Mouse (Mus musculus): ENCODE data around the gene Nf2. TPM values are rescaled to one million over a fixed set of nuclear protein-coding genes. Genes with fewer than 3 reads are reported as not detected.

The Nf2 gene
- polyA plus RNA-seq, 1 experiment from 2014 or later, result 48.1 TPM

- Histone ChIP-seq H3K36me3 (ENCODE audit: control insufficient read depth, insufficient read depth, low read length) (no peaks in the 10 kb centered on the region), H3K9me3 (ENCODE audit: control insufficient read depth, low read length) (peaks cover 5% of the 10 kb centered on the region; the same call in 1 of the 2 replicates), H3K4me2 (replicated peaks; ENCODE audit: low read depth, low read length) (no peak overlapping the region), H3K27me3 (ENCODE audit: control insufficient read depth, insufficient read depth, low read length) (peaks cover 10% of the 10 kb centered on the region), H3K4me3 (ENCODE audit: low read length) (no peak overlapping the region), H3K9ac (ENCODE audit: low read depth, low read length) (no peak overlapping the region), H3K27ac (ENCODE audit: low read depth, low read length) (no peak overlapping the region), H3K4me1 (ENCODE audit: control insufficient read depth, insufficient read depth, low read length) (no peaks in the 10 kb centered on the region)
- 95% methylated on average over 3 of the region's 3 CpGs for WGBS
- ATAC-seq (ENCODE audit: low FRiP score, low TSS enrichment), result no peak
Observed at GRCm38 (mm10) chr11:4754036-4754435, 95.3 kb downstream of the Nf2 start.

- no peak overlapping the region for H3K9ac ChIP-seq (ENCODE audit: low read depth, low read length)
- H3K36me3 ChIP-seq (ENCODE audit: control insufficient read depth, insufficient read depth, low read length), result no peaks in the 10 kb centered on the region
- H3K27me3 ChIP-seq (ENCODE audit: control insufficient read depth, insufficient read depth, low read length), result peaks cover 22% of the 10 kb centered on the region
- ATAC-seq (ENCODE audit: low FRiP score, low TSS enrichment), result no peak
- no peak overlapping the region for H3K27ac ChIP-seq (ENCODE audit: low read depth, low read length)
- H3K4me1 ChIP-seq (ENCODE audit: control insufficient read depth, insufficient read depth, low read length), result no peaks in the 10 kb centered on the region
- 20% methylated on average over 10 of the region's 10 CpGs for WGBS
- H3K4me2 ChIP-seq (replicated peaks; ENCODE audit: low read depth, low read length), result no peak overlapping the region
- peaks cover 5% of the 10 kb centered on the region; the same call in 1 of the 2 replicates for H3K9me3 ChIP-seq (ENCODE audit: control insufficient read depth, low read length)
- no peak overlapping the region for H3K4me3 ChIP-seq (ENCODE audit: low read length)
Observed at GRCm38 (mm10) chr11:4752836-4753235, 96.5 kb downstream of the Nf2 start.

GRCm38 (mm10) chr11:4750263-4750662 lies 99.1 kb downstream of the Nf2 start:
- Histone ChIP-seq H3K4me3 (ENCODE audit: low read length) (no peak overlapping the region), H3K4me1 (ENCODE audit: control insufficient read depth, insufficient read depth, low read length) (peaks cover 10% of the 10 kb centered on the region; the same call in 1 of the 2 replicates), H3K4me2 (replicated peaks; ENCODE audit: low read depth, low read length) (no peak overlapping the region), H3K9me3 (ENCODE audit: control insufficient read depth, low read length) (peaks cover 5% of the 10 kb centered on the region; the same call in 1 of the 2 replicates), H3K9ac (ENCODE audit: low read depth, low read length) (no peak overlapping the region), H3K36me3 (ENCODE audit: control insufficient read depth, insufficient read depth, low read length) (no peaks in the 10 kb centered on the region), H3K27ac (ENCODE audit: low read depth, low read length) (no peak overlapping the region), H3K27me3 (ENCODE audit: control insufficient read depth, insufficient read depth, low read length) (peaks cover 48% of the 10 kb centered on the region)
- no peak for ATAC-seq (ENCODE audit: low FRiP score, low TSS enrichment)
- 4% methylated on average over 9 of the region's 9 CpGs for WGBS

GRCm38 (mm10) chr11:4747285-4747684 lies 102.1 kb downstream of the Nf2 start:
- Histone ChIP-seq H3K27ac (ENCODE audit: low read depth, low read length) (no peak overlapping the region), H3K4me3 (ENCODE audit: low read length) (peak overlapping the region; percentile 49), H3K9ac (ENCODE audit: low read depth, low read length) (no peak overlapping the region), H3K4me2 (replicated peaks; ENCODE audit: low read depth, low read length) (peak overlapping the region; percentile 98), H3K4me1 (ENCODE audit: control insufficient read depth, insufficient read depth, low read length) (peaks cover 10% of the 10 kb centered on the region; the same call in 1 of the 2 replicates), H3K36me3 (ENCODE audit: control insufficient read depth, insufficient read depth, low read length) (no peaks in the 10 kb centered on the region), H3K9me3 (ENCODE audit: control insufficient read depth, low read length) (no peaks in the 10 kb centered on the region), H3K27me3 (ENCODE audit: control insufficient read depth, insufficient read depth, low read length) (peaks cover 69% of the 10 kb centered on the region)
- ATAC-seq (ENCODE audit: low FRiP score, low TSS enrichment), result no peak
- WGBS, result under 1% methylated on average over 11 of the region's 12 CpGs

GRCm38 (mm10) chr11:4746733-4747132 lies 102.6 kb downstream of the Nf2 start, which contains the start of gene Cabp7:
TSS of gene Cabp7 (minus strand) at chr11:4746778.
- under 1% methylated on average over 15 of the region's 73 CpGs for WGBS
- Histone ChIP-seq H3K9ac (ENCODE audit: low read depth, low read length) (peak within 1 kb of the TSS; percentile 12), H3K4me2 (replicated peaks; ENCODE audit: low read depth, low read length) (peak within 1 kb of the TSS; percentile 98)

GRCm38 (mm10) chr11:4745969-4746368 lies 103.4 kb downstream of the Nf2 start:
- H3K4me3 ChIP-seq (ENCODE audit: low read length), result peak overlapping the region; percentile 49
- H3K4me2 ChIP-seq (replicated peaks; ENCODE audit: low read depth, low read length), result peak overlapping the region; percentile 98
- under 1% methylated on average over 31 of the region's 39 CpGs for WGBS
- no peak overlapping the region for H3K27ac ChIP-seq (ENCODE audit: low read depth, low read length)
- H3K9ac ChIP-seq (ENCODE audit: low read depth, low read length), result no peak overlapping the region; the same call in 1 of the 2 replicates
- H3K36me3 ChIP-seq (ENCODE audit: control insufficient read depth, insufficient read depth, low read length), result no peaks in the 10 kb centered on the region
- H3K27me3 ChIP-seq (ENCODE audit: control insufficient read depth, insufficient read depth, low read length), result peaks cover 69% of the 10 kb centered on the region
- H3K9me3 ChIP-seq (ENCODE audit: control insufficient read depth, low read length), result no peaks in the 10 kb centered on the region
- H3K4me1 ChIP-seq (ENCODE audit: control insufficient read depth, insufficient read depth, low read length), result peaks cover 10% of the 10 kb centered on the region; the same call in 1 of the 2 replicates
- ATAC-seq (ENCODE audit: low FRiP score, low TSS enrichment), result no peak

More at GRCm38 (mm10) chr11:4746733-4747132, 102.6 kb downstream of the Nf2 start, which contains the start of gene Cabp7:
- no peaks in the 10 kb centered on the region for H3K36me3 ChIP-seq (ENCODE audit: control insufficient read depth, insufficient read depth, low read length)
- H3K4me3 ChIP-seq (ENCODE audit: low read length), result peak within 1 kb of the TSS; percentile 49
- peaks cover 10% of the 10 kb centered on the region; the same call in 1 of the 2 replicates for H3K4me1 ChIP-seq (ENCODE audit: control insufficient read depth, insufficient read depth, low read length)
- peaks cover 69% of the 10 kb centered on the region for H3K27me3 ChIP-seq (ENCODE audit: control insufficient read depth, insufficient read depth, low read length)
- ATAC-seq (ENCODE audit: low FRiP score, low TSS enrichment), result no peak
- H3K27ac ChIP-seq (ENCODE audit: low read depth, low read length), result no peak within 1 kb of the TSS
- no peaks in the 10 kb centered on the region for H3K9me3 ChIP-seq (ENCODE audit: control insufficient read depth, low read length)

- Histone ChIP-seq H3K36me3 (ENCODE audit: control insufficient read depth, insufficient read depth, low read length) (no peaks in the 10 kb centered on the region), H3K9me3 (ENCODE audit: control insufficient read depth, low read length) (no peaks in the 10 kb centered on the region), H3K4me2 (replicated peaks; ENCODE audit: low read depth, low read length) (no peak overlapping the region), H3K4me1 (ENCODE audit: control insufficient read depth, insufficient read depth, low read length) (peaks cover 10% of the 10 kb centered on the region; the same call in 1 of the 2 replicates), H3K9ac (ENCODE audit: low read depth, low read length) (no peak overlapping the region), H3K27me3 (ENCODE audit: control insufficient read depth, insufficient read depth, low read length) (peaks cover 66% of the 10 kb centered on the region), H3K4me3 (ENCODE audit: low read length) (no peak overlapping the region), H3K27ac (ENCODE audit: low read depth, low read length) (no peak overlapping the region)
- no peak for ATAC-seq (ENCODE audit: low FRiP score, low TSS enrichment)
- 69% methylated on average over 6 of the region's 6 CpGs for WGBS
Observed at GRCm38 (mm10) chr11:4744691-4745090, 104.6 kb downstream of the Nf2 start.

- ATAC-seq (ENCODE audit: low FRiP score, low TSS enrichment), result no peak
- Histone ChIP-seq H3K27ac (ENCODE audit: low read depth, low read length) (no peak overlapping the region), H3K4me2 (replicated peaks; ENCODE audit: low read depth, low read length) (no peak overlapping the region), H3K36me3 (ENCODE audit: control insufficient read depth, insufficient read depth, low read length) (no peaks in the 10 kb centered on the region), H3K27me3 (ENCODE audit: control insufficient read depth, insufficient read depth, low read length) (peaks cover 26% of the 10 kb centered on the region), H3K4me3 (ENCODE audit: low read length) (no peak overlapping the region), H3K4me1 (ENCODE audit: control insufficient read depth, insufficient read depth, low read length) (0 out of 2 replicates have a peak, but pooled peaks cover under 1% of the 10 kb centered on the region), H3K9ac (ENCODE audit: low read depth, low read length) (no peak overlapping the region), H3K9me3 (ENCODE audit: control insufficient read depth, low read length) (no peaks in the 10 kb centered on the region)
- 42% methylated on average over 5 of the region's 5 CpGs for WGBS
Observed at GRCm38 (mm10) chr11:4740785-4741184, 108.6 kb downstream of the Nf2 start.

GRCm38 (mm10) chr11:4738719-4739118 lies 110.6 kb downstream of the Nf2 start:
- Histone ChIP-seq H3K27ac (ENCODE audit: low read depth, low read length) (no peak overlapping the region), H3K4me3 (ENCODE audit: low read length) (no peak overlapping the region), H3K4me2 (replicated peaks; ENCODE audit: low read depth, low read length) (no peak overlapping the region), H3K9me3 (ENCODE audit: control insufficient read depth, low read length) (no peaks in the 10 kb centered on the region), H3K36me3 (ENCODE audit: control insufficient read depth, insufficient read depth, low read length) (no peaks in the 10 kb centered on the region), H3K4me1 (ENCODE audit: control insufficient read depth, insufficient read depth, low read length) (no peaks in the 10 kb centered on the region), H3K9ac (ENCODE audit: low read depth, low read length) (no peak overlapping the region), H3K27me3 (ENCODE audit: control insufficient read depth, insufficient read depth, low read length) (peaks cover 6% of the 10 kb centered on the region)
- 94% methylated on average over 16 of the region's 16 CpGs for WGBS
- ATAC-seq (ENCODE audit: low FRiP score, low TSS enrichment), result no peak
